Mouse (Mus musculus): ENCODE results near the gene Duox1. TPM values are rescaled to one million over a fixed set of nuclear protein-coding genes. Genes with fewer than 3 reads are reported as not detected.
"Not testable (repeated sequence)": the region's sequence is repeated elsewhere in the genome, so short reads cannot be mapped to it uniquely, and the experiment has no call there.

Duox1 gene
- total RNA-seq, 1 experiment: 0.76 TPM

DNA sequence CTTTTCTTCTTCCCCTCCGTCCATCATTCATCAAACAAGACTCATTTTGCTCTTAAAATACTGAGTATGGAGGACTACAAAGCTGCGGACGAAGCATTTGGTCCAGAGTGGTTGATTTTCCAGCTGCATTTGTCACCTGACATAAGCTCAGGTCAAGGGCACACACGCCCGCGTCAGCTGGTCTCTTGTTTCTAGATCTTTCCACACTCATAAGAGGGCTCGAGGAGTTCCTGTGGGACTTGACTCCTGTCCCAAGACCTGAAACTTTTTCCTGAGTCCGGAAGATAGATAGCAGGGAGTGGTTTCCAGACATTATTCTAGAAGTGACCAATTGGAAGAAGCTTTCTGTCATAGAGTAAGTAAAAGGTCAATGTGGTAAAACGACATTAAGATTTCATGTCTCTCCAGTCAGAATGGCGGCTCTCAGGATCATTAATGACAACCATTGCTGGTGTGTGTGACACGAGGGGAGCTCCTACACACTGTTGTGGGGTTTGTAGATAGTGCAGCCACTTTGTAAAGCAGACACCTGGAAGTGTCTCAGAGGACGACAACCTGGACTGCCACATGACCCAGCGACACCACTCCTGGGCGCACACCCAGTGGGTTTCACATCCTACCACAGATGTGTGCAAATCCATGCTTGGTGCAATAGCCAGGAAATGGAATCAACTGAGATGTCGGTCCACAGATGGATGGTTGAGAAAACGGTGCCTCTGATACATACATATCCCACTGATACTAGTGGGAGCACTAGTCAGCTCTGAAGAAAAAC is 66.0 kb downstream of the Duox1 start:
- no peak for DNase-seq (ENCODE audit: low read depth, low spot score)
- Histone ChIP-seq H3K4me1 (ENCODE audit: control insufficient read depth in 2 of 2, insufficient read depth in 2 of 2, low read length in 2 of 2, poor library complexity in 1 of 2) (0 out of 4 replicates have a peak, but pooled peaks cover 0 to 3% of the 10 kb centered on the region in 2 experiments), H3K4me3 (ENCODE audit: insufficient read depth in 1 of 2, low read depth in 1 of 2, low read length in 2 of 2, poor library complexity in 1 of 2, severe bottlenecking in 1 of 2) (no peak overlapping the region), H3K36me3 (ENCODE audit: control insufficient read depth, insufficient read depth, low read length, poor library complexity, severe bottlenecking) (no peaks in the 10 kb centered on the region), H3K9ac (ENCODE audit: insufficient read depth, low read depth, low read length, poor library complexity, severe bottlenecking) (no peak overlapping the region), H3K9me3 (ENCODE audit: control insufficient read depth, insufficient read depth, low read depth, low read length) (no peaks in the 10 kb centered on the region), H3K27ac (ENCODE audit: insufficient read depth, low read depth, low read length, poor library complexity, severe bottlenecking) (no peak overlapping the region)
- in situ Hi-C loops (cut with MboI; ENCODE audit: low sequenced_read_pairs in 2 of 2, unreplicated experiment in 2 of 2): no loop called here
- TF ChIP-seq HCFC1 (IDR thresholded peaks at IDR 0.05; ENCODE audit: borderline replicate concordance, insufficient read depth, low read length) (no peak), ZNF384 (IDR thresholded peaks at IDR 0.05; ENCODE audit: low read depth, low read length) (no peak), MAFK (IDR thresholded peaks at IDR 0.05; ENCODE audit: insufficient read depth, low read depth, low read length) (no peak), CHD2 (IDR thresholded peaks at IDR 0.05; ENCODE audit: low read depth, low read length) (no peak), ZC3H11A (IDR thresholded peaks at IDR 0.05; ENCODE audit: borderline replicate concordance, low read depth, low read length) (no peak)

GRCm38 (mm10) chr2:122382121-122382520 is 66.6 kb downstream of the Duox1 start:
- in situ Hi-C loops (cut with MboI; ENCODE audit: low sequenced_read_pairs in 2 of 2, unreplicated experiment in 2 of 2): no loop called here
- Histone ChIP-seq H3K4me1 (ENCODE audit: control insufficient read depth in 2 of 2, insufficient read depth in 2 of 2, low read length in 2 of 2, poor library complexity in 1 of 2) (0 out of 4 replicates have a peak, but pooled peaks cover 0 to 3% of the 10 kb centered on the region in 2 experiments), H3K27ac (ENCODE audit: insufficient read depth, low read depth, low read length, poor library complexity, severe bottlenecking) (no peak overlapping the region), H3K4me3 (ENCODE audit: insufficient read depth in 1 of 2, low read depth in 1 of 2, low read length in 2 of 2, poor library complexity in 1 of 2, severe bottlenecking in 1 of 2) (no peak overlapping the region), H3K9me3 (ENCODE audit: control insufficient read depth, insufficient read depth, low read depth, low read length) (no peaks in the 10 kb centered on the region), H3K36me3 (ENCODE audit: control insufficient read depth, insufficient read depth, low read length, poor library complexity, severe bottlenecking) (no peaks in the 10 kb centered on the region), H3K9ac (ENCODE audit: insufficient read depth, low read depth, low read length, poor library complexity, severe bottlenecking) (no peak overlapping the region)
- TF ChIP-seq ZC3H11A (IDR thresholded peaks at IDR 0.05; ENCODE audit: borderline replicate concordance, low read depth, low read length): no peak
- TF ChIP-seq ZNF384 (IDR thresholded peaks at IDR 0.05; ENCODE audit: low read depth, low read length): no peak
- no peak for TF ChIP-seq MAFK (IDR thresholded peaks at IDR 0.05; ENCODE audit: insufficient read depth, low read depth, low read length)
- TF ChIP-seq HCFC1 (IDR thresholded peaks at IDR 0.05; ENCODE audit: borderline replicate concordance, insufficient read depth, low read length): no peak
- TF ChIP-seq CHD2 (IDR thresholded peaks at IDR 0.05; ENCODE audit: low read depth, low read length): no peak
- no peak for DNase-seq (ENCODE audit: low read depth, low spot score)

- H3K36me3 ChIP-seq (ENCODE audit: control insufficient read depth, insufficient read depth, low read length, poor library complexity, severe bottlenecking): no peaks in the 10 kb centered on the region
- TF ChIP-seq HCFC1 (IDR thresholded peaks at IDR 0.05; ENCODE audit: borderline replicate concordance, insufficient read depth, low read length): no peak
- TF ChIP-seq MAFK (IDR thresholded peaks at IDR 0.05; ENCODE audit: insufficient read depth, low read depth, low read length): no peak
- TF ChIP-seq ZNF384 (IDR thresholded peaks at IDR 0.05; ENCODE audit: low read depth, low read length): no peak
- TF ChIP-seq CHD2 (IDR thresholded peaks at IDR 0.05; ENCODE audit: low read depth, low read length): no peak
- no peak for TF ChIP-seq ZC3H11A (IDR thresholded peaks at IDR 0.05; ENCODE audit: borderline replicate concordance, low read depth, low read length)
- H3K27ac ChIP-seq (ENCODE audit: insufficient read depth, low read depth, low read length, poor library complexity, severe bottlenecking): no peak overlapping the region
- DNase-seq (ENCODE audit: low read depth, low spot score): no peak
- H3K4me3 ChIP-seq (ENCODE audit: insufficient read depth in 1 of 2, low read depth in 1 of 2, low read length in 2 of 2, poor library complexity in 1 of 2, severe bottlenecking in 1 of 2): no peak overlapping the region
- in situ Hi-C loops (cut with MboI; ENCODE audit: low sequenced_read_pairs in 2 of 2, unreplicated experiment in 2 of 2): no loop called here
- no peak overlapping the region for H3K9ac ChIP-seq (ENCODE audit: insufficient read depth, low read depth, low read length, poor library complexity, severe bottlenecking)
- H3K9me3 ChIP-seq (ENCODE audit: control insufficient read depth, insufficient read depth, low read depth, low read length): no peaks in the 10 kb centered on the region
- 0 out of 4 replicates have a peak, but pooled peaks cover 0 to 3% of the 10 kb centered on the region in 2 experiments for H3K4me1 ChIP-seq (ENCODE audit: control insufficient read depth in 2 of 2, insufficient read depth in 2 of 2, low read length in 2 of 2, poor library complexity in 1 of 2)
These were observed 69.6 kb downstream of the Duox1 start for GRCm38 (mm10) chr2:122385095-122385494.

DNA sequence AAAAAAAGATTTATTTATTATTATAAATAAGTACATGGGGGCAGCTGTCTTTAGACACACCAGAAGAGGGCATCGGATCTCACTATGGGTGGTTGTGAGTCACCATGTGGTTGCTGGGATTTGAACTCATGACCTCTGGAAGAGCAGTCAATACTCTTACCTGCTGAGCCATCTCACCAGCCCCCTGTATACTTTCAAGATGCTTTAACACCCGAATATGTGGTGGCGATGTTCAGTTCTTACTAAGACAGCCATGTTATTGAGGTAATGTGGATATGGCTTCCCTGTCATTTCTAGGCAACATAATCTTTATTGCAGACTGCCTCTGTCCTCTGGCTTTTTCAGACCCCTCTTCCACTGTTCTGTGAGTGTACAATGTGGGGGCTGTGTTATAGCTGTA is 71.7 kb downstream of the Duox1 start:
- H3K9me3 ChIP-seq (ENCODE audit: control insufficient read depth, insufficient read depth, low read depth, low read length); in situ Hi-C loops (cut with MboI; ENCODE audit: low sequenced_read_pairs in 2 of 2, unreplicated experiment in 2 of 2); H3K4me3 ChIP-seq (ENCODE audit: insufficient read depth in 1 of 2, low read depth in 1 of 2, low read length in 2 of 2, poor library complexity in 1 of 2, severe bottlenecking in 1 of 2); H3K4me1 ChIP-seq (ENCODE audit: control insufficient read depth in 2 of 2, insufficient read depth in 2 of 2, low read length in 2 of 2, poor library complexity in 1 of 2); DNase-seq (ENCODE audit: low read depth, low spot score); H3K36me3 ChIP-seq (ENCODE audit: control insufficient read depth, insufficient read depth, low read length, poor library complexity, severe bottlenecking); H3K27ac ChIP-seq (ENCODE audit: insufficient read depth, low read depth, low read length, poor library complexity, severe bottlenecking); H3K9ac ChIP-seq (ENCODE audit: insufficient read depth, low read depth, low read length, poor library complexity, severe bottlenecking): not testable (repeated sequence)

DNA sequence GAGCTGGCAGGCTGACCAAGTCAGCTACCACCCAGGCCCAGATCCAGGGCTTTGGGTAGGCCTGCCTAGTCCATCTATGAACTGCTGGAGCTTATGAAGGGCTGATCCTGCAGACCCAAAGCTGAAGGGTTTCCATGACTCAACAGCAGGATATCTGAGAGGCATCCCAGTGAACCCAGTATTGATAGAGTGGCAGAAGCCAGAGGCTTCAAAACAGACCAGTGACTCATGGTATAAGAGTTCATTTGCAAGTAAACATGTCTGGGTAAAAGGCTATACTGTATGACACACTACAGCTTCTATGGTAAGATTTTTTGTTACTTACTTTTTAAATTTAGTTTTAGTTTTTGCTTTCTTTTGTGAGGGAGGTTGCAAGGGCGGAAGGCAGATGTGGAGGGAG is 80.7 kb downstream of the Duox1 start:
- H3K9ac ChIP-seq (ENCODE audit: insufficient read depth, low read depth, low read length, poor library complexity, severe bottlenecking): no peak overlapping the region
- H3K36me3 ChIP-seq (ENCODE audit: control insufficient read depth, insufficient read depth, low read length, poor library complexity, severe bottlenecking): no peaks in the 10 kb centered on the region
- in situ Hi-C loops (cut with MboI; ENCODE audit: low sequenced_read_pairs in 2 of 2, unreplicated experiment in 2 of 2): no loop called here
- no peak for TF ChIP-seq HCFC1 (IDR thresholded peaks at IDR 0.05; ENCODE audit: borderline replicate concordance, insufficient read depth, low read length)
- TF ChIP-seq ZNF384 (IDR thresholded peaks at IDR 0.05; ENCODE audit: low read depth, low read length): no peak
- TF ChIP-seq MAFK (IDR thresholded peaks at IDR 0.05; ENCODE audit: insufficient read depth, low read depth, low read length): no peak
- TF ChIP-seq CHD2 (IDR thresholded peaks at IDR 0.05; ENCODE audit: low read depth, low read length): no peak
- H3K27ac ChIP-seq (ENCODE audit: insufficient read depth, low read depth, low read length, poor library complexity, severe bottlenecking): no peak overlapping the region
- DNase-seq (ENCODE audit: low read depth, low spot score): no peak
- no peaks in the 10 kb centered on the region for H3K9me3 ChIP-seq (ENCODE audit: control insufficient read depth, insufficient read depth, low read depth, low read length)
- H3K4me3 ChIP-seq (ENCODE audit: insufficient read depth in 1 of 2, low read depth in 1 of 2, low read length in 2 of 2, poor library complexity in 1 of 2, severe bottlenecking in 1 of 2): no peak overlapping the region
- H3K4me1 ChIP-seq (ENCODE audit: control insufficient read depth in 2 of 2, insufficient read depth in 2 of 2, low read length in 2 of 2, poor library complexity in 1 of 2): no peaks in the 10 kb centered on the region
